Mouse (Mus musculus) midbrain, embryonic 14.5 days (tissue): Measurements from ENCODE around the gene Ccng1. TPM values are rescaled to one million over a fixed set of nuclear protein-coding genes. Genes with fewer than 3 reads are reported as not detected.

ENCODE experiments used
- ATAC-seq: fragments of 200-750 bp; cut with Nextera tagmentation; 2 replicates; pipeline ENCODE4 v1.8.0; 2017; ENCODE audit warnings: moderate number of reproducible peaks, moderate library complexity; ENCODE audit not compliant: low FRiP score, low TSS enrichment
- DNase-seq: peaks from one replicate; pipeline ENCODE4 v3.0.0-alpha.2; 2015
- H3K27ac ChIP-seq: fragments of 300-500 bp; sonication (generic); replicated peaks from 2 replicates; pipeline ENCODE4 v1.5.1; 2014; ENCODE audit warnings: mild to moderate bottlenecking, low read depth, low read length, moderate library complexity
- H3K27me3 ChIP-seq: fragments of 300-500 bp; sonication (generic); 2 replicates; pipeline ENCODE4 v1.6.1; 2014; ENCODE audit warnings: low read length, control low read depth, mixed read lengths; ENCODE audit not compliant: control insufficient read depth, insufficient read depth
- H3K36me3 ChIP-seq: fragments of 300-500 bp; sonication (generic); 2 replicates; pipeline ENCODE4 v1.6.1; 2014; ENCODE audit warnings: low read length, control low read depth; ENCODE audit not compliant: control insufficient read depth, insufficient read depth
- H3K4me1 ChIP-seq: fragments of 300-500 bp; sonication (generic); 2 replicates; pipeline ENCODE4 v1.6.1; 2014; ENCODE audit warnings: mild to moderate bottlenecking, antibody characterized with exemption, low read length, control low read depth; ENCODE audit not compliant: control insufficient read depth, insufficient read depth
- H3K4me2 ChIP-seq: fragments of 300-500 bp; sonication (generic); 2 replicates; pipeline ENCODE4 v1.6.1; 2014; ENCODE audit warnings: mild to moderate bottlenecking, low read length, moderate library complexity
- H3K4me3 ChIP-seq: fragments of 300-500 bp; sonication (generic); replicated peaks from 2 replicates; pipeline ENCODE4 v1.5.1; 2014; ENCODE audit warnings: low read depth, low read length
- H3K9ac ChIP-seq: fragments of 300-500 bp; sonication (generic); replicated peaks from 2 replicates; pipeline ENCODE4 v1.6.1; 2014; ENCODE audit warnings: mild to moderate bottlenecking, low read length, moderate library complexity
- H3K9me3 ChIP-seq: fragments of 300-500 bp; sonication (generic); 2 replicates; pipeline ENCODE4 v1.6.1; 2016; ENCODE audit warnings: low read length, control low read depth, mixed read lengths; ENCODE audit not compliant: control insufficient read depth
- WGBS: fragments of 180-500 bp; shearing (Covaris S2); extraction: QIAGEN DNeasy Blood & Tissue Kit; methylation state at CpG from one replicate; pipeline ENCODE4 v1.1.7; 2014; 5-methylcytosine and 5-hydroxymethylcytosine counted together
- polyA plus RNA-seq: library from polyadenylated mRNA; unstranded; fragments of >200 nt; fragmentation: Nextera tagmentation; extraction: Ambion mirVana; gene quantifications from 2 replicates; pipeline ENCODE4 v1.2.1, GENCODE M21; 2014

Ccng1 gene
- polyA plus RNA-seq, 1 experiment from 2014 or later: 43.6 TPM

GRCm38 (mm10) chr11:40763395-40763794, 8.3 kb upstream of the Ccng1 start:
- Histone ChIP-seq H3K36me3 (no peaks in the 10 kb centered on the region), H3K9me3 (no peaks in the 10 kb centered on the region), H3K27ac (no peak overlapping the region), H3K4me3 (no peak overlapping the region), H3K9ac (no peak overlapping the region), H3K4me1 (no peaks in the 10 kb centered on the region), H3K27me3 (no peaks in the 10 kb centered on the region), H3K4me2 (no peak overlapping the region)
- ATAC-seq: no peak
- WGBS: 40% methylated on average over 2 of the region's 2 CpGs
- DNase-seq: no peak

DNA sequence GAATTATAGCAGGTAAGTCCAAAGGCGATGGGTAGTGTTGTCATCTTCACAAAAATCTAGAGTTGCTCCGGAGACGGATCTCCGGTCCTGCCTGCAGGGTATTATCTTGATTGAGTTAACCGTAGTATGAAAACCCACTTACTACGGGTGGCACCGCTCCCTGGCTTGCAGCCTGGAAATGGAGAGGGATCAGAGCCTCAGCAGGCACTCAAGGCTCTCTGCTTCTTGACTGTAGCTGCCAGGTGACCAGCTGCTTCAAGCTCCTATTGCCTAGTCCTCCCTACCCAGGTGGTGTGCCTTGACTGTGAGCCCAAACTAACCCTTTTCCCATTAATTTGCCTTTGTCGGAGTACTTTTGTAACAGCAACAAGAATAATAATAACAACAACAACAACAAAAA, 4.8 kb upstream of the Ccng1 start:
- H3K9me3 ChIP-seq: no peaks in the 10 kb centered on the region
- 89% methylated on average over 8 of the region's 8 CpGs for WGBS
- DNase-seq (no peak), ATAC-seq (no peak)
- H3K27ac ChIP-seq: no peak overlapping the region
- no peak overlapping the region for H3K4me2 ChIP-seq
- H3K9ac ChIP-seq: no peak overlapping the region
- H3K27me3 ChIP-seq: no peaks in the 10 kb centered on the region
- 0 out of 2 replicates have a peak, but pooled peaks cover 5% of the 10 kb centered on the region for H3K4me1 ChIP-seq
- H3K36me3 ChIP-seq: no peaks in the 10 kb centered on the region
- no peak overlapping the region for H3K4me3 ChIP-seq

DNA sequence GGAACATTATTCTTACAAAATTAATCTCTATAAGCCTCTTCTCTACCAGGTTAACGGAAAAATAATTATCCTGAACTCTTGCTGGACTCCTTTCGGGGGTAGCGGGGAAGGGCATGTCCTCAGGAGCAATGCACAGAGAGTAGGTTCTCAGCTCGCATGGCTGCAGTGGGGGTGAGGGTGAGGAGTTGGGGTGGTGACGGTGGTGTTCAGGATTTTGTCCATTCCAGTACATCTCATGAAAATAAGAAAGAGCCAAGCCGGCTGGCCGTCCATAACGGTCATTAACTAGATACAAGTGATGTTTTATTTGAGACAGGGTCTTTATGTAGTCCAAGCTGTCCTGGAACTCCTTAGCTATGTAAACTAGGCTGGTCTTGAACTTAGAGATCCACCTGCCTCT, 857 bp upstream of the Ccng1 start:
- Histone ChIP-seq H3K4me3 (no peak overlapping the region), H3K36me3 (no peaks in the 10 kb centered on the region), H3K9ac (no peak overlapping the region), H3K4me1 (peaks cover 8% of the 10 kb centered on the region; the same call in 1 of the 2 replicates), H3K4me2 (no peak overlapping the region; the same call in 1 of the 2 replicates), H3K27ac (no peak overlapping the region), H3K27me3 (no peaks in the 10 kb centered on the region), H3K9me3 (no peaks in the 10 kb centered on the region)
- ATAC-seq (no peak), DNase-seq (no peak)
- WGBS: 84% methylated on average over 8 of the region's 8 CpGs

- peak overlapping the region; percentile 83 for H3K4me3 ChIP-seq
- DNase-seq: no peak
- peaks cover 3% of the 10 kb centered on the region; the same call in 1 of the 2 replicates for H3K36me3 ChIP-seq
- H3K9me3 ChIP-seq: no peaks in the 10 kb centered on the region
- no peaks in the 10 kb centered on the region for H3K27me3 ChIP-seq
- H3K27ac ChIP-seq: peak overlapping the region; percentile 55; the same call in 1 of the 2 replicates
- peak overlapping the region; percentile 79 for H3K4me2 ChIP-seq
- H3K4me1 ChIP-seq: peaks cover 8% of the 10 kb centered on the region; the same call in 1 of the 2 replicates
- H3K9ac ChIP-seq: peak overlapping the region; percentile 80
- peak; percentile 76 for ATAC-seq
- WGBS: 4% methylated on average over 19 of the region's 19 CpGs
These were observed 425 bp downstream of the Ccng1 start for GRCm38 (mm10) chr11:40754664-40755107.

DNA sequence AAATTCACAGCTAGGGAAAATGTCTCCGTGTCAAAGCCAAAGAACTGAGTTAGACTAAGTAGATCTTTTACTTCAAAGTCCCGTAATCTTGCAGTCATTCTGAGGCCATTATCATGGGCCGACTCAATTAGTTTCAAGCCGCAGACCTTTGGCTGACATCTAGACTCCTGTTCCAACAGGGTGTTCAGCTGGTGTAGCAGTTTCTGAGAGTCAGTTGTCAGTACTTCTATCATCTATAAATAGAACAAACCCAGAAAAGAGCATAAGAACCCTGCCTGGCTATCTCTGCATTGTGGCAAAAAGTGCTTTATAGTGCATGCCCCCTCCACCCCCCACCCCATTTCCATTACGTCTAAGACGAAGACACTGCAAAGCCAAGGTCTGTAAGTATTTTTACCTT, 1.3 kb downstream of the Ccng1 start:
- ATAC-seq: no peak

GRCm38 (mm10) chr11:40747716-40748115, 7.4 kb downstream of the Ccng1 start:
- ATAC-seq (no peak), DNase-seq (no peak)
- no peaks in the 10 kb centered on the region for H3K4me1 ChIP-seq
- 82% methylated on average over 2 of the region's 2 CpGs for WGBS
- no peaks in the 10 kb centered on the region for H3K9me3 ChIP-seq
- no peak overlapping the region for H3K4me3 ChIP-seq
- no peak overlapping the region for H3K9ac ChIP-seq
- no peak overlapping the region for H3K4me2 ChIP-seq
- no peaks in the 10 kb centered on the region for H3K27me3 ChIP-seq
- H3K27ac ChIP-seq: no peak overlapping the region
- peaks cover 5% of the 10 kb centered on the region; the same call in 1 of the 2 replicates for H3K36me3 ChIP-seq

More for the DNA sequence above, 1.3 kb downstream of the Ccng1 start:
- Histone ChIP-seq H3K4me2 (peak overlapping the region; percentile 79), H3K27ac (no peak overlapping the region), H3K9ac (no peak overlapping the region), H3K36me3 (peaks cover 5% of the 10 kb centered on the region; the same call in 1 of the 2 replicates), H3K27me3 (no peaks in the 10 kb centered on the region), H3K4me3 (no peak overlapping the region), H3K4me1 (peaks cover 8% of the 10 kb centered on the region; the same call in 1 of the 2 replicates), H3K9me3 (no peaks in the 10 kb centered on the region)
- no peak for DNase-seq
- WGBS: 83% methylated on average over 6 of the region's 6 CpGs

DNA sequence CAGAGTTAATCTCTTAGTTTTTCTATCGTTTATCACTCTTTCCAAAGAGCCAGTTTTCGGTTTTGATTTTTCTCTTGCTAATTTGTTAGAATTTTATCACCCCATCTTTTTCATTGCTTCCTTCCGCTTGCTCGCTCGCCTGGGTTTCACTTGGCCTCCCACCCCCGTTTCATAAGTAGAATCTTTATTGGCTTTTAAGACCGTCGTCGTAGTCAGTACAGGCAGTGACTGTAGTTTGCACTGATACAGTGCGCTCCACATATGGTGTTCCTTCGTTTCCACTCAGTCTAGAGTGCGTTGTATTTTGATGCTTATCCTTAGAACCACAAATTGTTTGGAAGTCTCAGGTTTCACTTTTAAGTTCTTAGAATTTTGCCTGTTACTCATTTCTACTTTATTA, 8.8 kb downstream of the Ccng1 start:
- H3K27me3 ChIP-seq: no peaks in the 10 kb centered on the region
- no peak overlapping the region for H3K27ac ChIP-seq
- H3K36me3 ChIP-seq: peaks cover 6% of the 10 kb centered on the region; the same call in 1 of the 2 replicates
- no peak overlapping the region for H3K9ac ChIP-seq
- DNase-seq (no peak), ATAC-seq (no peak)
- no peaks in the 10 kb centered on the region for H3K4me1 ChIP-seq
- 90% methylated on average over 12 of the region's 12 CpGs for WGBS
- no peaks in the 10 kb centered on the region for H3K9me3 ChIP-seq
- no peak overlapping the region for H3K4me2 ChIP-seq
- no peak overlapping the region for H3K4me3 ChIP-seq

GRCm38 (mm10) chr11:40744348-40744747, 10.8 kb downstream of the Ccng1 start:
- WGBS: 89% methylated on average over 3 of the region's 3 CpGs
- DNase-seq: no peak
- ATAC-seq: no peak
- H3K9me3 ChIP-seq: no peaks in the 10 kb centered on the region
- no peak overlapping the region for H3K27ac ChIP-seq
- no peak overlapping the region for H3K9ac ChIP-seq
- H3K4me1 ChIP-seq: no peaks in the 10 kb centered on the region
- H3K36me3 ChIP-seq: peaks cover 17% of the 10 kb centered on the region
- H3K27me3 ChIP-seq: no peaks in the 10 kb centered on the region
- no peak overlapping the region for H3K4me3 ChIP-seq
- no peak overlapping the region for H3K4me2 ChIP-seq

DNA sequence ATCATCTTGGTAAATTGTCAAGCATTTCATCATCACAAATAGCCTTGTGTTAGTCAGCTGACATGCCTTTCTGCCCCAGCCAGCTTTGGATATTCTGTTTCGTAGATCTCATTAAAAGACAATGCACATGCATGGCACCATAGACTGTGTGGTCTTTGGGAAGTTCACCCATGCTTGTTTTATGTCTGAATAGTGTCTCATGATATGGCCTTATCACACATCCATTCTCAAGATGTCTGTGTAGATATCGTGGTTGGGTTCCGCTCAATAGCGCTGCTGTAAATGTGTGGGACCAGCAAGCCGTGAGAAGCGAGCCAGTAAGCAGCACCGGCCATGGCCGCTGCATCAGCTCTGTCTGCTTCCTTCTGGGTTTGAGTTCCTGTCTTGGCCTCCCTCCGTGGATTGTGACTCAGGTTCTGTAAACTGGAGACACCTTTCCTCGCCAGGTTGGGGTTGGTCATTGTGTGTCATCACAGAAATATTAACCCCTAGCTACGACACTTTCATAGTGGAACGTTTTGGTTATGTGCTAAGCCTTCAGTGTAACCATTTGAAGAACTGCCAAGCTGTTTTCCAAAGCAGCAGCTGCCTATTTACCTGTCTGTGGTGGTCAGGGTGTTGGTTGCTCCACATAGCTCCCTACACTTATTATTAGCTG, 13.4 kb downstream of the Ccng1 start:
- 93% methylated on average over 12 of the region's 12 CpGs for WGBS
- Histone ChIP-seq H3K4me2 (no peak overlapping the region), H3K27ac (no peak overlapping the region), H3K36me3 (peaks cover 41% of the 10 kb centered on the region), H3K9ac (no peak overlapping the region), H3K4me1 (no peaks in the 10 kb centered on the region), H3K4me3 (no peak overlapping the region), H3K9me3 (no peaks in the 10 kb centered on the region), H3K27me3 (no peaks in the 10 kb centered on the region)
- ATAC-seq (no peak), DNase-seq (no peak)
